Mouse (Mus musculus) midbrain, postnatal 0 days (tissue): ENCODE measurements around the gene Gm21969. TPM values are rescaled to one million over a fixed set of nuclear protein-coding genes. Genes with fewer than 3 reads are reported as not detected.
A peak's percentile ranks its signal among the peaks of the same experiment; 100 is the strongest.

ENCODE experiments used
- ATAC-seq: fragments of 200-750 bp; cut with Nextera tagmentation; 2 replicates; pipeline ENCODE4 v1.8.0; 2017; ENCODE audit warnings: moderate number of reproducible peaks, mild to moderate bottlenecking, moderate TSS enrichment, moderate library complexity; ENCODE audit not compliant: low FRiP score
- DNase-seq: peaks from one replicate; pipeline ENCODE4 v3.0.0-alpha.2; 2015; ENCODE audit warnings: low spot score
- H3K27ac ChIP-seq: fragments of 300-500 bp; sonication (generic); 2 replicates; pipeline ENCODE4 v1.5.1; 2014; ENCODE audit warnings: low read depth, mild to moderate bottlenecking, low read length, mixed read lengths
- H3K27me3 ChIP-seq: fragments of 300-500 bp; sonication (generic); 2 replicates; pipeline ENCODE4 v1.6.1; 2014; ENCODE audit warnings: low read length, control low read depth, mixed read lengths; ENCODE audit not compliant: insufficient read depth
- H3K36me3 ChIP-seq: fragments of 300-500 bp; sonication (generic); 2 replicates; pipeline ENCODE4 v1.6.1; 2014; ENCODE audit warnings: low read length, control low read depth, mixed read lengths; ENCODE audit not compliant: insufficient read depth
- H3K4me1 ChIP-seq: fragments of 300-500 bp; sonication (generic); 2 replicates; pipeline ENCODE4 v1.6.1; 2014; ENCODE audit warnings: mild to moderate bottlenecking, control low read depth, antibody characterized with exemption, low read length, mixed read lengths; ENCODE audit not compliant: insufficient read depth
- H3K4me2 ChIP-seq: fragments of 300-500 bp; sonication (generic); 2 replicates; pipeline ENCODE4 v1.6.1; 2014; ENCODE audit warnings: low read depth, mild to moderate bottlenecking, low read length, mixed read lengths; ENCODE audit not compliant: poor library complexity, severe bottlenecking
- H3K4me3 ChIP-seq: fragments of 300-500 bp; sonication (generic); 2 replicates; pipeline ENCODE4 v1.5.1; 2014; ENCODE audit warnings: low read depth, mild to moderate bottlenecking, low read length, moderate library complexity
- H3K9ac ChIP-seq: fragments of 300-500 bp; sonication (generic); replicated peaks from 2 replicates; pipeline ENCODE4 v1.6.1; 2014; ENCODE audit warnings: mild to moderate bottlenecking, low read length, moderate library complexity, mixed read lengths; ENCODE audit not compliant: poor library complexity, severe bottlenecking
- H3K9me3 ChIP-seq: fragments of 300-500 bp; sonication (generic); 2 replicates; pipeline ENCODE4 v1.6.1; 2016; ENCODE audit warnings: low read length, control low read depth
- CTCF ChIP-seq: IDR thresholded peaks from 2 replicates; pipeline ENCODE4 v1.5.1; 2016; ENCODE audit warnings: antibody characterized with exemption, mild to moderate bottlenecking
- WGBS: fragments of 180-500 bp; shearing (Covaris S2); extraction: QIAGEN DNeasy Blood & Tissue Kit; methylation state at CpG from one replicate; pipeline ENCODE4 v1.1.7; 2014; 5-methylcytosine and 5-hydroxymethylcytosine counted together
- polyA plus RNA-seq: library from polyadenylated mRNA; unstranded; fragments of >200 nt; fragmentation: Nextera tagmentation; extraction: Ambion mirVana; gene quantifications from 2 replicates; pipeline ENCODE4 v1.2.1, GENCODE M21; 2015
- total RNA-seq: library from RNA; depleted of rRNA; stranded (reverse); fragments of >200 nt; gene quantifications from 2 replicates; pipeline ENCODE4 v1.2.3, GENCODE M21; 2014

The Gm21969 gene
- total and polyA plus RNA-seq, 2 experiments from 2014 or later: not detected

DNA sequence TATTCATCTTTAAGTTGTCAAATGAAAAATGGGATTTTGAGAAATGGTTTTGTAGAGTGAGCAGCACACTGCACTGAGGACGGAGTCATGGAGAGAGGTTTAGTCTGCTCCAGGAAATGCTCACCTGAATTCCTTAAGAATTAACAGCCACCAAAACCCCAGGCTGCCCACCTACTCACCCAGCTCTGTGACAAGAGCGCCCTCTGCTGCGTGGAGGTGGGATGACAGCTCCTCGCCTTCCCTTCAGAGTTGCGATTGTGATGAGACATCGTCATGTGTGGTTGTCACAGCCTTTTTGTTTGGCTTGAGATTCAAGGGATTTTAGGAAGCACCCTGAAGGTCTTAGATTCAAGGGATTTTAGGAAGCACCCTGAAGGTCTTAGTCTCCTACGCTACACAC is 33.4 kb downstream of the Gm21969 start:
- Histone ChIP-seq H3K9me3 (no peaks in the 10 kb centered on the region), H3K4me3 (no peak overlapping the region), H3K4me2 (no peak overlapping the region), H3K36me3 (peaks cover 26% of the 10 kb centered on the region), H3K27ac (no peak overlapping the region), H3K9ac (no peak overlapping the region), H3K27me3 (no peaks in the 10 kb centered on the region), H3K4me1 (0 out of 2 replicates have a peak, but pooled peaks cover 3% of the 10 kb centered on the region)
- DNase-seq (peak; percentile 69), ATAC-seq (no peak)
- TF ChIP-seq CTCF: peak; percentile 97
- 27% methylated on average over 7 of the region's 7 CpGs for WGBS

DNA sequence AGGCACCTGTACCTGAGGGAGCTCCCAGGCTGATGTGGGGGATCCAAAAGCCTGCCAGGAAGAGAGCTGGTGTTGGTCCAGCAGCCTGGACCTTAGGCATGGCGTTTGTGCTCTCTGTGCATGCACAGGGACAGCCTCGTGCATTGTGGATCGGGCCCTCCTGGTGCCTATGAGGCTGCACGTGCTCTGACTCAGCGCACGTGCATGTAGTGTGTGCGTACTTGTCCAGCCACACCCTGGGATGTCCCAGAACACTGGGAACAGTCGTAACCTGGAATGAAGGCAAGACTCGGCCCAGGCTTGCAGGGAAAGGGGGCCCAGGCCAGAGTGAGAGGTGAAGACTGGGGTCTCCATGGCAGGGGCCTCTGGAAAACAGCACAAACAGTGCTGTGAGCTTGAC is 34.9 kb downstream of the Gm21969 start:
- peaks cover 7% of the 10 kb centered on the region for H3K4me1 ChIP-seq
- no peak for ATAC-seq
- DNase-seq: no peak
- H3K4me2 ChIP-seq: no peak overlapping the region
- H3K36me3 ChIP-seq: peaks cover 31% of the 10 kb centered on the region
- WGBS: 87% methylated on average over 9 of the region's 9 CpGs
- H3K4me3 ChIP-seq: no peak overlapping the region
- H3K27ac ChIP-seq: no peak overlapping the region
- no peak for TF ChIP-seq CTCF
- H3K9me3 ChIP-seq: no peaks in the 10 kb centered on the region
- H3K27me3 ChIP-seq: no peaks in the 10 kb centered on the region
- no peak overlapping the region for H3K9ac ChIP-seq

DNA sequence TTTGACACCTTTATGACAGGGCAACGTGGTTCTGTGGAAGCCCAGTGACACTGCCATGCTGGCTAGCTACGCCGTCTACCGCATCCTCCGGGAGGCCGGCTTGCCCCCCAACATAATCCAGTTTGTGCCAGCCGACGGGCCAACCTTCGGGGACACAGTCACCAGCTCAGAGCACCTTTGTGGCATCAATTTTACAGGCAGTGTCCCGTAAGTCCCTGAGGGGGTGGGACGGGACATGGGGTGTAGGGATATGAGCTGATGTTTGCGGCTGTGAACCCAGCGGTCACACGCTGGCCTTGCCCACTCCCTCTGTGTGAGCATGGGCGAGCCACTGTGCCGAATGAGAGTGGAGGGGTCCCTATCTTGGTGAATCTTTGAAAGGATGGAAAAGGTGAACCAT is 35.4 kb downstream of the Gm21969 start:
- no peak for TF ChIP-seq CTCF

DNA sequence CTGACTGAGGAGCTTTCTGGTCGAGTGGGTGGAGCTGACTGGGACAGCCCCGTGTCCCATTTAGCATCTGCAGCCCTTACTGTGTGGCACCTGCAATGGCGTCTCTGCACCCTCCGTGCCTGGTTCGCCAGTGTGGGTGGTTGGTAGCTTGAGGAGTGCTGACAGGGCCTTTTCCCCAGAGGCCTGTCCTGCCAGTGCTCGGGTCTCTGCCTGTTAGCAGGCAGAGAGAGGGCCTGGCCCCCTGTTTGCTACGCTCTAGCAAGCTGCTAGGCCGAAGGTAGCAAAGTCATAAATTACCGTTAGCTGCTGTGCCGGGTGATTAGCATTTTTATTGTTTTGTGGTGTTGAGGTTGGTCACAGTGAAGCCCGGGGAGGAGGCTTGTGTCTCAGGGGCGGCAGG is 36.8 kb downstream of the Gm21969 start:
- no peak for TF ChIP-seq CTCF
- 39% methylated on average over 12 of the region's 12 CpGs for WGBS
- no peak for ATAC-seq
- Histone ChIP-seq H3K4me2 (no peak overlapping the region), H3K4me3 (no peak overlapping the region), H3K9me3 (no peaks in the 10 kb centered on the region), H3K27me3 (no peaks in the 10 kb centered on the region), H3K9ac (no peak overlapping the region; the same call in 1 of the 2 replicates), H3K36me3 (peaks cover 38% of the 10 kb centered on the region), H3K27ac (no peak overlapping the region), H3K4me1 (peaks cover 7% of the 10 kb centered on the region)
- DNase-seq: no peak

More for the DNA sequence above, 35.4 kb downstream of the Gm21969 start:
- H3K4me1 ChIP-seq: peaks cover 7% of the 10 kb centered on the region
- H3K27me3 ChIP-seq: no peaks in the 10 kb centered on the region
- H3K4me3 ChIP-seq: no peak overlapping the region
- peaks cover 35% of the 10 kb centered on the region for H3K36me3 ChIP-seq
- H3K9ac ChIP-seq: no peak overlapping the region
- no peaks in the 10 kb centered on the region for H3K9me3 ChIP-seq
- no peak overlapping the region for H3K4me2 ChIP-seq
- ATAC-seq (no peak), DNase-seq (no peak)
- WGBS: 94% methylated on average over 16 of the region's 16 CpGs
- H3K27ac ChIP-seq: no peak overlapping the region

DNA sequence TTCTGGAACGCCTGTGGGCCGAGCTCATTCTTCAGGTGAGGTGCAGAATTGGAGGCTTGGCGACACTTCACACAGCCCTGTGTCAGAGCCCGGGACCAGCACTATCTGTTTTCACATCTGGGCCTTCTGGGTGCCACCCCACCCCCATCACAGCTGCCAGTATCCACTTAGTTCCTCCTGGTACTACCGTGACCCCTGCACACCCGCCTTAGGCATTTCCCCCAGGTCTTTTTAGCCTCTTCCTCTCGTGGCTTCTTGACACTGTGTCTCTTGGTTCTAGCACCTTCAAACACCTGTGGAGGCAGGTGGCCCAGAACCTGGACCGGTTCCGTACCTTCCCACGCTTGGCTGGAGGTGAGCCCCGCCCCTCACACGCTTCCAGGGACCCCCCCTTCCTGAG is 37.3 kb downstream of the Gm21969 start:
- DNase-seq: no peak
- no peak overlapping the region for H3K4me2 ChIP-seq
- TF ChIP-seq CTCF: no peak
- H3K36me3 ChIP-seq: peaks cover 36% of the 10 kb centered on the region
- H3K4me1 ChIP-seq: peaks cover 7% of the 10 kb centered on the region
- no peak for ATAC-seq
- H3K27me3 ChIP-seq: no peaks in the 10 kb centered on the region
- H3K9me3 ChIP-seq: no peaks in the 10 kb centered on the region
- H3K4me3 ChIP-seq: no peak overlapping the region
- no peak overlapping the region for H3K27ac ChIP-seq
- no peak overlapping the region for H3K9ac ChIP-seq
- 69% methylated on average over 12 of the region's 12 CpGs for WGBS

DNA sequence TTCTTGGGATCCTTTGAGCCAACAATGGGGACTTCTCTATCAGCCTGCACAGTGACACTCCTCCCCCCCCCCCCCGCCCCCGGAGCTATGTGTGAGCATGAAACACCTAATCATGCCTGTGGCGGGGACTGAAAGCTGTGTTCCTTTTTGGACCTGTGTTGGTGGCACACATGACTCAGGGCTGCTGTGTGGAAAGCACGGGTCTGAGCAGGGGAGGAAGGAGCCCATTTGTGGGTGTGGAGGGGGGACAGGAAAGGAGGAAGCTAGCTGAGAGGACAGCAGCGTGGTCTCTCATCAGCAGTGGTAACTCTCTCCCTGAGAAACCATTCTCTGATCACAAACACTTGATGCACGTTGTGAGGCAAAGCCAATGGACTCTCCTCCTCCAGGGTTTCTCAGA is 37.8 kb downstream of the Gm21969 start:
- TF ChIP-seq CTCF: no peak
- no peak overlapping the region for H3K4me2 ChIP-seq
- no peak for ATAC-seq
- no peak for DNase-seq
- H3K9ac ChIP-seq: no peak overlapping the region
- H3K27ac ChIP-seq: no peak overlapping the region
- H3K27me3 ChIP-seq: no peaks in the 10 kb centered on the region
- WGBS: 51% methylated on average over 4 of the region's 6 CpGs
- no peaks in the 10 kb centered on the region for H3K9me3 ChIP-seq
- H3K4me1 ChIP-seq: peaks cover 7% of the 10 kb centered on the region
- H3K4me3 ChIP-seq: no peak overlapping the region
- H3K36me3 ChIP-seq: peaks cover 31% of the 10 kb centered on the region
